Mouse (Mus musculus): ENCODE data around the gene Cenpm. TPM values are rescaled to one million over a fixed set of nuclear protein-coding genes. Genes with fewer than 3 reads are reported as not detected.

Gene Cenpm
- polyA plus RNA-seq, 1 experiment from 2014 or later, result 28.6 TPM

GRCm38 (mm10) chr15:82199546-82199945 lies 45.0 kb downstream of the Cenpm start:
- Histone ChIP-seq H3K9ac (replicated peaks) (no peak overlapping the region), H3K36me3 (peaks cover 98% of the 10 kb centered on the region), H3K27me3 (no peaks in the 10 kb centered on the region), H3K27ac (no peak overlapping the region), H3K4me3 (replicated peaks) (no peak overlapping the region), H3K9me3 (no peaks in the 10 kb centered on the region), H3K4me1 (replicated peaks) (peaks cover 12% of the 10 kb centered on the region; the same call in 1 of the 2 replicates), H3K4me2 (replicated peaks) (no peak overlapping the region)
- no peak for ATAC-seq
- 88% methylated on average over 12 of the region's 12 CpGs for WGBS

GRCm38 (mm10) chr15:82198342-82198741 lies 46.2 kb downstream of the Cenpm start:
- no peak for ATAC-seq
- peaks cover 97% of the 10 kb centered on the region for H3K36me3 ChIP-seq
- H3K4me3 ChIP-seq (replicated peaks), result no peak overlapping the region
- no peak overlapping the region for H3K27ac ChIP-seq
- no peaks in the 10 kb centered on the region for H3K4me1 ChIP-seq (replicated peaks)
- no peak overlapping the region for H3K9ac ChIP-seq (replicated peaks)
- WGBS, result 81% methylated on average over 7 of the region's 7 CpGs
- H3K27me3 ChIP-seq, result no peaks in the 10 kb centered on the region
- no peak overlapping the region for H3K4me2 ChIP-seq (replicated peaks)
- H3K9me3 ChIP-seq, result no peaks in the 10 kb centered on the region

- H3K4me2 ChIP-seq (replicated peaks), result no peak overlapping the region
- peaks cover 97% of the 10 kb centered on the region for H3K36me3 ChIP-seq
- no peaks in the 10 kb centered on the region for H3K27me3 ChIP-seq
- H3K9ac ChIP-seq (replicated peaks), result no peak overlapping the region
- no peak for ATAC-seq
- H3K4me1 ChIP-seq (replicated peaks), result no peaks in the 10 kb centered on the region
- WGBS, result 93% methylated on average over 11 of the region's 11 CpGs
- no peaks in the 10 kb centered on the region for H3K9me3 ChIP-seq
- no peak overlapping the region for H3K4me3 ChIP-seq (replicated peaks)
- no peak overlapping the region for H3K27ac ChIP-seq
Observed at GRCm38 (mm10) chr15:82197937-82198336, 46.6 kb downstream of the Cenpm start.

GRCm38 (mm10) chr15:82197246-82197750 lies 47.2 kb downstream of the Cenpm start:
- Histone ChIP-seq H3K4me2 (replicated peaks) (no peak overlapping the region), H3K27me3 (no peaks in the 10 kb centered on the region), H3K4me3 (replicated peaks) (no peak overlapping the region), H3K36me3 (peaks cover 97% of the 10 kb centered on the region), H3K9me3 (no peaks in the 10 kb centered on the region), H3K4me1 (replicated peaks) (no peaks in the 10 kb centered on the region), H3K27ac (no peak overlapping the region), H3K9ac (replicated peaks) (no peak overlapping the region)
- no peak for ATAC-seq
- 93% methylated on average over 10 of the region's 10 CpGs for WGBS

GRCm38 (mm10) chr15:82196300-82196699 lies 48.2 kb downstream of the Cenpm start:
- 91% methylated on average over 12 of the region's 12 CpGs for WGBS

GRCm38 (mm10) chr15:82192617-82193016 lies 51.9 kb downstream of the Cenpm start:
- Histone ChIP-seq H3K4me1 (replicated peaks) (no peaks in the 10 kb centered on the region), H3K4me2 (replicated peaks) (no peak overlapping the region), H3K27ac (0 out of 2 replicates have a peak overlapping the region, but pooled peaks have one; percentile 6), H3K9me3 (no peaks in the 10 kb centered on the region), H3K9ac (replicated peaks) (no peak overlapping the region), H3K36me3 (peaks cover 96% of the 10 kb centered on the region), H3K4me3 (replicated peaks) (no peak overlapping the region), H3K27me3 (no peaks in the 10 kb centered on the region)
- ATAC-seq, result no peak
- 81% methylated on average over 8 of the region's 8 CpGs for WGBS

More at GRCm38 (mm10) chr15:82196300-82196699, 48.2 kb downstream of the Cenpm start:
- peaks cover 97% of the 10 kb centered on the region for H3K36me3 ChIP-seq
- no peaks in the 10 kb centered on the region for H3K4me1 ChIP-seq (replicated peaks)
- H3K27me3 ChIP-seq, result no peaks in the 10 kb centered on the region
- H3K4me2 ChIP-seq (replicated peaks), result no peak overlapping the region
- H3K9me3 ChIP-seq, result no peaks in the 10 kb centered on the region
- no peak overlapping the region for H3K9ac ChIP-seq (replicated peaks)
- H3K27ac ChIP-seq, result no peak overlapping the region
- no peak overlapping the region for H3K4me3 ChIP-seq (replicated peaks)
- ATAC-seq, result no peak

GRCm38 (mm10) chr15:82188481-82189240 lies 55.9 kb downstream of the Cenpm start:
- Histone ChIP-seq H3K4me1 (replicated peaks) (no peaks in the 10 kb centered on the region), H3K27ac (no peak overlapping the region), H3K36me3 (peaks cover 96% of the 10 kb centered on the region), H3K9ac (replicated peaks) (no peak overlapping the region), H3K9me3 (no peaks in the 10 kb centered on the region), H3K27me3 (no peaks in the 10 kb centered on the region), H3K4me3 (replicated peaks) (no peak overlapping the region), H3K4me2 (replicated peaks) (no peak overlapping the region)
- ATAC-seq, result no peak
- 96% methylated on average over 10 of the region's 10 CpGs for WGBS

- ATAC-seq, result no peak
- H3K9ac ChIP-seq (replicated peaks), result no peak overlapping the region
- WGBS, result 91% methylated on average over 1 of the region's 1 CpGs
- H3K27me3 ChIP-seq, result no peaks in the 10 kb centered on the region
- no peak overlapping the region for H3K4me2 ChIP-seq (replicated peaks)
- H3K36me3 ChIP-seq, result peaks cover 96% of the 10 kb centered on the region
- no peaks in the 10 kb centered on the region for H3K4me1 ChIP-seq (replicated peaks)
- no peak overlapping the region for H3K27ac ChIP-seq
- H3K9me3 ChIP-seq, result no peaks in the 10 kb centered on the region
- H3K4me3 ChIP-seq (replicated peaks), result no peak overlapping the region
Observed at GRCm38 (mm10) chr15:82187924-82188323, 56.6 kb downstream of the Cenpm start.

GRCm38 (mm10) chr15:82187401-82187800 lies 57.1 kb downstream of the Cenpm start:
- no peaks in the 10 kb centered on the region for H3K27me3 ChIP-seq
- peaks cover 2% of the 10 kb centered on the region; the same call in 1 of the 2 replicates for H3K9me3 ChIP-seq

GRCm38 (mm10) chr15:82186931-82187330 lies 57.6 kb downstream of the Cenpm start:
- Histone ChIP-seq H3K4me2 (replicated peaks) (no peak overlapping the region), H3K27ac (no peak overlapping the region), H3K9ac (replicated peaks) (no peak overlapping the region), H3K9me3 (peaks cover 6% of the 10 kb centered on the region; the same call in 1 of the 2 replicates), H3K36me3 (peaks cover 96% of the 10 kb centered on the region), H3K4me1 (replicated peaks) (no peaks in the 10 kb centered on the region), H3K27me3 (no peaks in the 10 kb centered on the region), H3K4me3 (replicated peaks) (no peak overlapping the region)
- ATAC-seq, result no peak
- 94% methylated on average over 5 of the region's 5 CpGs for WGBS

More at GRCm38 (mm10) chr15:82187401-82187800, 57.1 kb downstream of the Cenpm start:
- no peak for ATAC-seq
- Histone ChIP-seq H3K27ac (no peak overlapping the region), H3K4me3 (replicated peaks) (no peak overlapping the region), H3K36me3 (peaks cover 96% of the 10 kb centered on the region), H3K4me2 (replicated peaks) (no peak overlapping the region), H3K4me1 (replicated peaks) (no peaks in the 10 kb centered on the region), H3K9ac (replicated peaks) (no peak overlapping the region)
- WGBS, result 92% methylated on average over 4 of the region's 4 CpGs

GRCm38 (mm10) chr15:82186131-82186530 lies 58.4 kb downstream of the Cenpm start:
- no peak overlapping the region for H3K9ac ChIP-seq (replicated peaks)
- ATAC-seq, result no peak
- peaks cover 9% of the 10 kb centered on the region; the same call in 1 of the 2 replicates for H3K9me3 ChIP-seq
- peaks cover 97% of the 10 kb centered on the region for H3K36me3 ChIP-seq
- H3K27ac ChIP-seq, result no peak overlapping the region
- no peaks in the 10 kb centered on the region for H3K27me3 ChIP-seq
- no peak overlapping the region for H3K4me3 ChIP-seq (replicated peaks)
- H3K4me2 ChIP-seq (replicated peaks), result no peak overlapping the region
- WGBS, result 85% methylated on average over 14 of the region's 14 CpGs
- no peaks in the 10 kb centered on the region for H3K4me1 ChIP-seq (replicated peaks)

GRCm38 (mm10) chr15:82185062-82185783 lies 59.3 kb downstream of the Cenpm start:
- no peak overlapping the region for H3K27ac ChIP-seq
- H3K9ac ChIP-seq (replicated peaks), result no peak overlapping the region
- peaks cover 99% of the 10 kb centered on the region for H3K36me3 ChIP-seq
- peaks cover 9% of the 10 kb centered on the region; the same call in 1 of the 2 replicates for H3K9me3 ChIP-seq
- H3K4me1 ChIP-seq (replicated peaks), result no peaks in the 10 kb centered on the region
- no peaks in the 10 kb centered on the region for H3K27me3 ChIP-seq
- WGBS, result 90% methylated on average over 14 of the region's 14 CpGs
- no peak overlapping the region for H3K4me3 ChIP-seq (replicated peaks)
- no peak overlapping the region for H3K4me2 ChIP-seq (replicated peaks)
- ATAC-seq, result no peak

Data from midbrain, embryonic 13.5 days (tissue).